29 mouse cellular contexts compared by ENCODE assay signal in genomic region chr11:66946521-66946920, GRCm38 (mm10). TPM values are rescaled to one million over a fixed set of nuclear protein-coding genes. Genes with fewer than 3 reads are reported as not detected.
A peak's percentile ranks its signal among the peaks of the same experiment; 100 is the strongest.
DNase-seq lines count a peak whose midpoint lies in the region; ATAC-seq and TF ChIP-seq lines count a peak whose summit lies in the region.
"Had no signal": no experiment of that assay in that cellular context is flagged by ENCODE, and none has a peak within 500 bp of the region (broad histone marks: within the 10 kb centered on the region; RNA-seq: fewer than 3 reads in every experiment).

No protein-coding gene starts in this region.

- no peak for TF ChIP-seq CTCF in lung, embryonic 14.5 days (IDR thresholded peaks at IDR 0.05; ENCODE audit: low read depth)
- no peak for TF ChIP-seq CTCF in E14TG2a.4 (conservative IDR thresholded peaks at IDR 0.05; ENCODE audit: low read length)
- TF ChIP-seq CTCF in intestine, postnatal 0 days (IDR thresholded peaks at IDR 0.05; ENCODE audit: low read depth) = peak; percentile 47

- 59% methylated on average over 6 of the region's 6 CpGs for WGBS in lung, embryonic 14.5 days
- 26% methylated on average over 6 of the region's 6 CpGs for WGBS in intestine, postnatal 0 days
- 51% methylated on average over 6 of the region's 6 CpGs for WGBS in stomach, embryonic 16.5 days

- H3K27ac ChIP-seq in lung, embryonic 14.5 days (ENCODE audit: low read depth) = 0 out of 2 replicates have a peak overlapping the region, but pooled peaks have one; percentile 34
- H3K27ac ChIP-seq in intestine, postnatal 0 days (ENCODE audit: low read depth, low read length) = peak overlapping the region; percentile 65
- peak overlapping the region; percentile 56 for H3K27ac ChIP-seq in stomach, embryonic 16.5 days (ENCODE audit: low read length)
- H3K27ac ChIP-seq: embryonic facial prominence, embryonic 12.5 days; embryonic facial prominence, embryonic 15.5 days; gastrocnemius, adult 2 months; hindbrain, embryonic 14.5 days had no signal

- H3K9me3 ChIP-seq in lung, embryonic 14.5 days (ENCODE audit: low read depth, low read length) = no peaks in the 10 kb centered on the region
- peaks cover 39% of the 10 kb centered on the region for H3K9me3 ChIP-seq in E14TG2a.4 (ENCODE audit: low read length)
- H3K9me3 ChIP-seq in intestine, postnatal 0 days (ENCODE audit: control insufficient read depth) = no peaks in the 10 kb centered on the region
- H3K9me3 ChIP-seq in stomach, embryonic 16.5 days (replicated peaks; ENCODE audit: control insufficient read depth, low read length) = no peaks in the 10 kb centered on the region
- H3K9me3 ChIP-seq: embryonic facial prominence, embryonic 12.5 days; embryonic facial prominence, embryonic 15.5 days had no signal

- no peaks in the 10 kb centered on the region for H3K27me3 ChIP-seq in lung, embryonic 14.5 days (ENCODE audit: insufficient read depth, low read length)
- no peaks in the 10 kb centered on the region; the same call in 1 of the 2 replicates for H3K27me3 ChIP-seq in E14TG2a.4 (ENCODE audit: insufficient read depth, low read length)
- no peaks in the 10 kb centered on the region for H3K27me3 ChIP-seq in intestine, postnatal 0 days (replicated peaks; ENCODE audit: control insufficient read depth, insufficient read depth, low read length)
- no peaks in the 10 kb centered on the region for H3K27me3 ChIP-seq in stomach, embryonic 16.5 days (ENCODE audit: control insufficient read depth, insufficient read depth, low read length)
- H3K27me3 ChIP-seq: embryonic facial prominence, embryonic 12.5 days; embryonic facial prominence, embryonic 15.5 days had no signal

- no peaks in the 10 kb centered on the region for H3K4me1 ChIP-seq in lung, embryonic 14.5 days (ENCODE audit: insufficient read depth)
- H3K4me1 ChIP-seq in E14TG2a.4 (replicated peaks; ENCODE audit: low read depth, low read length) = no peaks in the 10 kb centered on the region
- no peaks in the 10 kb centered on the region for H3K4me1 ChIP-seq in intestine, postnatal 0 days (replicated peaks; ENCODE audit: control insufficient read depth, insufficient read depth, low read length)
- no peaks in the 10 kb centered on the region for H3K4me1 ChIP-seq in stomach, embryonic 16.5 days (ENCODE audit: control insufficient read depth, insufficient read depth, low read length)
- H3K4me1 ChIP-seq: embryonic facial prominence, embryonic 12.5 days; embryonic facial prominence, embryonic 15.5 days had no signal

- no peak for ATAC-seq in lung, embryonic 14.5 days (ENCODE audit: insufficient read depth)
- ATAC-seq in intestine, postnatal 0 days = peak; percentile 76
- ATAC-seq in stomach, embryonic 16.5 days (ENCODE audit: insufficient read depth, low FRiP score) = peak; percentile 33; the same call in 1 of the 2 replicates
- ATAC-seq: forebrain, embryonic 14.5 days; forebrain, postnatal 0 days had no signal

- no peak overlapping the region for H3K4me3 ChIP-seq in lung, embryonic 14.5 days (ENCODE audit: low read depth, low read length)
- 0 out of 2 replicates have a peak overlapping the region, but pooled peaks have one; percentile 20 for H3K4me3 ChIP-seq in E14TG2a.4 (replicated peaks; ENCODE audit: low read length)
- no peak overlapping the region for H3K4me3 ChIP-seq in intestine, postnatal 0 days (ENCODE audit: low read depth, low read length)
- H3K4me3 ChIP-seq in stomach, embryonic 16.5 days (replicated peaks; ENCODE audit: low read length) = no peak overlapping the region
- H3K4me3 ChIP-seq: embryonic facial prominence, embryonic 12.5 days; embryonic facial prominence, embryonic 15.5 days; gastrocnemius, adult 2 months had no signal

- DNase-seq in lung, embryonic 14.5 days = no peak
- no peak for DNase-seq in lung, postnatal 10 days
- DNase-seq in right cerebral cortex, postnatal 4 days = no peak
- no peak for DNase-seq in thymus, postnatal 14 days
- DNase-seq in kidney, postnatal 4 days = no peak
- DNase-seq: adrenal gland, adult 2 months; adrenal gland, postnatal 14 days; cerebellum, adult 11 months; cerebellum, adult 2 months; cerebellum, adult 9-11 months; cerebellum, postnatal 25 days; forebrain, postnatal 0 days; gastrocnemius, adult 2 months; gastrocnemius, postnatal 14 days; heart, adult 11 months; heart, postnatal 36 days had no signal

- no peak overlapping the region for H3K9ac ChIP-seq in lung, embryonic 14.5 days
- H3K9ac ChIP-seq in intestine, postnatal 0 days (ENCODE audit: low read depth, low read length) = 0 out of 2 replicates have a peak overlapping the region, but pooled peaks have one; percentile 34
- H3K9ac ChIP-seq in stomach, embryonic 16.5 days (ENCODE audit: low read length) = no peak overlapping the region
- H3K9ac ChIP-seq: embryonic facial prominence, embryonic 12.5 days; embryonic facial prominence, embryonic 15.5 days; forebrain, postnatal 0 days; hindbrain, embryonic 14.5 days had no signal

- H3K36me3 ChIP-seq in lung, embryonic 14.5 days (ENCODE audit: insufficient read depth) = no peaks in the 10 kb centered on the region
- 0 out of 2 replicates have a peak, but pooled peaks cover 3% of the 10 kb centered on the region for H3K36me3 ChIP-seq in E14TG2a.4 (ENCODE audit: insufficient read depth, low read length)
- no peaks in the 10 kb centered on the region for H3K36me3 ChIP-seq in intestine, postnatal 0 days (ENCODE audit: control insufficient read depth, insufficient read depth)
- H3K36me3 ChIP-seq in stomach, embryonic 16.5 days (ENCODE audit: control insufficient read depth, insufficient read depth, low read length) = no peaks in the 10 kb centered on the region
- H3K36me3 ChIP-seq: embryonic facial prominence, embryonic 12.5 days; embryonic facial prominence, embryonic 15.5 days; G1E had no signal

- H3K4me2 ChIP-seq in lung, embryonic 14.5 days = no peak overlapping the region
- H3K4me2 ChIP-seq in intestine, postnatal 0 days (replicated peaks; ENCODE audit: low read depth) = peak overlapping the region; percentile 51
- H3K4me2 ChIP-seq in stomach, embryonic 16.5 days (ENCODE audit: low read depth, low read length) = peak overlapping the region; percentile 2; the same call in 1 of the 2 replicates
- H3K4me2 ChIP-seq: embryonic facial prominence, embryonic 12.5 days; embryonic facial prominence, embryonic 15.5 days; heart, embryonic 11.5 days; hindbrain, embryonic 14.5 days had no signal

RNA-seq across cellular contexts. Expression of gene Tmem238l, which starts 9.9 kb away (rescaled TPM):
- polyA plus RNA-seq in lung, embryonic 14.5 days (2014; fragmentation: Nextera tagmentation; extraction: Ambion mirVana) = not detected in 2 replicates
- 10.5 and 11.2 TPM in 2 replicates for polyA plus RNA-seq in intestine, postnatal 0 days (2015; fragmentation: Nextera tagmentation; extraction: Ambion mirVana)
- 0.91 and 1.0 TPM in 2 replicates for polyA plus RNA-seq in stomach, embryonic 16.5 days (2015; fragmentation: Nextera tagmentation; extraction: Ambion mirVana)
- polyA plus RNA-seq: adrenal gland, adult 2 months; cerebellum, adult 2 months; embryonic facial prominence, embryonic 12.5 days; forebrain, embryonic 11.5 days; forebrain, embryonic 14.5 days; forebrain, postnatal 0 days; frontal cortex, adult 2 months; G1E; heart, embryonic 14.5 days; hindbrain, embryonic 11.5 days; hindbrain, embryonic 14.5 days had no signal

RNA-seq across cellular contexts. Expression of gene Pirt, which starts 34.7 kb away (rescaled TPM):
- 0.29 and 0.55 TPM in 2 replicates for polyA plus RNA-seq in lung, embryonic 14.5 days (2014; fragmentation: Nextera tagmentation; extraction: Ambion mirVana)
- 4.0 and 4.7 TPM in 2 replicates for polyA plus RNA-seq in intestine, postnatal 0 days (2015; fragmentation: Nextera tagmentation; extraction: Ambion mirVana)
- polyA plus RNA-seq in stomach, embryonic 16.5 days (2015; fragmentation: Nextera tagmentation; extraction: Ambion mirVana) = 6.9 and 7.0 TPM in 2 replicates
- polyA plus RNA-seq: G1E had no signal
